In genomic region chr17:10840731-10841201, GRCm38 (mm10) we compare ENCODE assay signal across 8 mouse cellular contexts. TPM values are rescaled to one million over a fixed set of nuclear protein-coding genes. Genes with fewer than 3 reads are reported as not detected.
A peak's percentile ranks its signal among the peaks of the same experiment; 100 is the strongest.
DNase-seq lines count a peak whose midpoint lies in the region; ATAC-seq lines count a peak whose summit lies in the region.

No protein-coding gene starts in this region.

- peak overlapping the region; percentile 87 for H3K4me3 ChIP-seq in embryonic facial prominence, embryonic 10.5 days
- peak overlapping the region; percentile 82 for H3K4me3 ChIP-seq in intestine, embryonic 16.5 days (ENCODE audit: low read length)

- DNase-seq in cerebellum, adult 11 months = no peak
- DNase-seq in embryonic facial prominence, embryonic 10.5 days (ENCODE audit: low spot score) = peak; percentile 60
- peak; percentile 58 to 74 for DNase-seq in left cerebral cortex, postnatal 25 days (ENCODE audit: low spot score in 2 of 2)
- DNase-seq in right cerebral cortex, postnatal 10 days (ENCODE audit: low spot score in 2 of 2) = peak; percentile 71 to 73

- H3K4me2 ChIP-seq in intestine, embryonic 16.5 days (ENCODE audit: low read depth, low read length) = peak overlapping the region; percentile 95

- intact Hi-C loops in left cerebral cortex, postnatal 25 days (cut with DNase I) = no loop called here

- H3K4me1 ChIP-seq in embryonic facial prominence, embryonic 10.5 days = peaks cover 14% of the 10 kb centered on the region
- no peaks in the 10 kb centered on the region for H3K4me1 ChIP-seq in intestine, embryonic 16.5 days (ENCODE audit: control insufficient read depth, insufficient read depth, low read length)

- WGBS in embryonic facial prominence, embryonic 10.5 days = 3% methylated on average over 20 of the region's 20 CpGs
- 2% methylated on average over 20 of the region's 20 CpGs for WGBS in intestine, embryonic 16.5 days

- peak overlapping the region; percentile 83 for H3K27ac ChIP-seq in embryonic facial prominence, embryonic 10.5 days (replicated peaks)
- H3K27ac ChIP-seq in intestine, embryonic 16.5 days (ENCODE audit: low read length) = no peak overlapping the region

- peak; percentile 63 for ATAC-seq in cerebellum, adult (ENCODE audit: insufficient number of reproducible peaks, low FRiP score, low TSS enrichment)
- peak; percentile 53 for ATAC-seq in granulocyte monocyte progenitor cell, adult 5-6 weeks (replicated peaks; ENCODE audit: poor library complexity, severe bottlenecking)
- ATAC-seq in intestine, embryonic 16.5 days = peak; percentile 66
- peak; percentile 78 for ATAC-seq in megakaryocyte-erythroid progenitor cell, adult 5-6 weeks (replicated peaks; ENCODE audit: low FRiP score, low TSS enrichment, poor library complexity, severe bottlenecking)

- no peaks in the 10 kb centered on the region for H3K9me3 ChIP-seq in embryonic facial prominence, embryonic 10.5 days
- no peaks in the 10 kb centered on the region for H3K9me3 ChIP-seq in intestine, embryonic 16.5 days (ENCODE audit: control insufficient read depth, low read length)

- H3K27me3 ChIP-seq in embryonic facial prominence, embryonic 10.5 days (replicated peaks; ENCODE audit: low read depth, poor library complexity, severe bottlenecking) = no peaks in the 10 kb centered on the region
- no peaks in the 10 kb centered on the region for H3K27me3 ChIP-seq in intestine, embryonic 16.5 days (replicated peaks; ENCODE audit: control insufficient read depth, insufficient read depth, low read length)

- H3K36me3 ChIP-seq in embryonic facial prominence, embryonic 10.5 days (replicated peaks) = no peaks in the 10 kb centered on the region
- no peaks in the 10 kb centered on the region for H3K36me3 ChIP-seq in intestine, embryonic 16.5 days (ENCODE audit: control insufficient read depth, insufficient read depth, low read length)

- peak overlapping the region; percentile 81 for H3K9ac ChIP-seq in intestine, embryonic 16.5 days (ENCODE audit: low read depth, low read length)

RNA-seq across cellular contexts. Expression of gene Prkn, which starts 0.6 kb away (rescaled TPM):
- polyA plus RNA-seq in embryonic facial prominence, embryonic 10.5 days (2016; fragmentation: Nextera tagmentation; extraction: Ambion mirVana) = 0.50 and 1.1 TPM in 2 replicates
- 1.8 and 1.9 TPM in 2 replicates for total RNA-seq in granulocyte monocyte progenitor cell, adult 5-6 weeks (2014; fragmentation: Nextera tagmentation)
- not detected in 2 replicates for total RNA-seq in granulocyte monocyte progenitor cell, adult 5-6 weeks (2017)
- 1.2 and 1.3 TPM in 2 replicates for polyA plus RNA-seq in intestine, embryonic 16.5 days (2015; fragmentation: Nextera tagmentation; extraction: Ambion mirVana)
- total RNA-seq in left cerebral cortex, postnatal 25 days (2021) = 10 to 100 TPM; 15.2 to 21.4 TPM
- 3.1 and 9.2 TPM in 2 replicates for total RNA-seq in megakaryocyte-erythroid progenitor cell, adult 5-6 weeks (2014; fragmentation: Nextera tagmentation)
- total RNA-seq in megakaryocyte-erythroid progenitor cell, adult 5-6 weeks (2017) = 2.7 and 5.9 TPM in 2 replicates

RNA-seq across cellular contexts. Expression of gene Pacrg, which starts 0.7 kb away (rescaled TPM):
- polyA plus RNA-seq in embryonic facial prominence, embryonic 10.5 days (2016; fragmentation: Nextera tagmentation; extraction: Ambion mirVana) = 1.5 and 2.0 TPM in 2 replicates
- not detected in 2 replicates for total RNA-seq in granulocyte monocyte progenitor cell, adult 5-6 weeks (2014; fragmentation: Nextera tagmentation)
- total RNA-seq in granulocyte monocyte progenitor cell, adult 5-6 weeks (2017) = not detected in 2 replicates
- polyA plus RNA-seq in intestine, embryonic 16.5 days (2015; fragmentation: Nextera tagmentation; extraction: Ambion mirVana) = 0.56 and 0.66 TPM in 2 replicates
- 10 to 100 TPM; 15.8 to 17.7 TPM for total RNA-seq in left cerebral cortex, postnatal 25 days (2021)
- total RNA-seq in megakaryocyte-erythroid progenitor cell, adult 5-6 weeks (2014; fragmentation: Nextera tagmentation) = not detected in 2 replicates
- 1.7 TPM in 1 of 2 replicates, not detected in the other for total RNA-seq in megakaryocyte-erythroid progenitor cell, adult 5-6 weeks (2017)

Comparison
In these comparisons a context has a peak if more than half of its experiments do, and no peak if none do; other contexts are left out.
1. RNA of gene Pacrg, which starts 0.7 kb away (total RNA-seq): 15.8 to 17.7 TPM in left cerebral cortex, postnatal 25 days; 1.7 TPM in megakaryocyte-erythroid progenitor cell, adult 5-6 weeks and not detected in granulocyte monocyte progenitor cell, adult 5-6 weeks; every median in the first group is over 4 times any median in the second.
2. Peak in every context shown above with its lines, with median percentiles within 50 percentile points of each other: ATAC-seq.